Mouse (Mus musculus) B cell, adult 2 months (primary cell): ENCODE measurements around the gene Lmnb2.

Experiments
- DNase-seq, 2 experiments: peaks; one replicate each; pipeline ENCODE4 v3.0.0; 2022

The Lmnb2 gene

GRCm38 (mm10) chr10:80917779-80918434 lies at the start of gene Lmnb2:
TSS of gene Lmnb2 (minus strand) at chr10:80918245.
- peak; percentile 57 to 63 for DNase-seq

GRCm38 (mm10) chr10:80967101-80967656 lies 49.1 kb upstream of the Lmnb2 start:
- DNase-seq, result peak; percentile 16 to 19

- DNase-seq, result no peak
Observed at GRCm38 (mm10) chr10:80966296-80966695, 48.3 kb upstream of the Lmnb2 start.

- DNase-seq, result no peak
Observed at GRCm38 (mm10) chr10:80963031-80963975, 45.3 kb upstream of the Lmnb2 start.

GRCm38 (mm10) chr10:80962585-80962984 lies 44.5 kb upstream of the Lmnb2 start:
- DNase-seq, result no peak

- no peak for DNase-seq
Observed at GRCm38 (mm10) chr10:80962051-80962472, 44.0 kb upstream of the Lmnb2 start.

GRCm38 (mm10) chr10:80960551-80961508 lies 42.8 kb upstream of the Lmnb2 start:
- DNase-seq, result peak; percentile 30 to 37

GRCm38 (mm10) chr10:80958979-80959637 lies 41.1 kb upstream of the Lmnb2 start:
- no peak for DNase-seq

GRCm38 (mm10) chr10:80957791-80958190 lies 39.7 kb upstream of the Lmnb2 start:
- no peak for DNase-seq

GRCm38 (mm10) chr10:80956901-80957300 lies 38.9 kb upstream of the Lmnb2 start:
- DNase-seq, result no peak

- no peak for DNase-seq
Observed at GRCm38 (mm10) chr10:80956385-80956784, 38.3 kb upstream of the Lmnb2 start.

- DNase-seq, result peak; percentile 71 to 74
Observed at GRCm38 (mm10) chr10:80955536-80955935, 37.5 kb upstream of the Lmnb2 start.

GRCm38 (mm10) chr10:80954843-80955242 lies 36.8 kb upstream of the Lmnb2 start:
- DNase-seq, result no peak

GRCm38 (mm10) chr10:80954415-80954814 lies 36.4 kb upstream of the Lmnb2 start:
- DNase-seq, result no peak

GRCm38 (mm10) chr10:80952449-80952848 lies 34.4 kb upstream of the Lmnb2 start:
- DNase-seq, result no peak

GRCm38 (mm10) chr10:80951761-80952390 lies 33.8 kb upstream of the Lmnb2 start:
- no peak for DNase-seq

- no peak for DNase-seq
Observed at GRCm38 (mm10) chr10:80950314-80950713, 32.3 kb upstream of the Lmnb2 start.

GRCm38 (mm10) chr10:80949081-80949480 lies 31.0 kb upstream of the Lmnb2 start:
- no peak for DNase-seq

GRCm38 (mm10) chr10:80948570-80948969 lies 30.5 kb upstream of the Lmnb2 start:
- no peak for DNase-seq

GRCm38 (mm10) chr10:80947802-80948201 lies 29.8 kb upstream of the Lmnb2 start:
- DNase-seq, result no peak
